Mouse (Mus musculus) colon, adult 2 months (tissue): ENCODE data around the gene Olfr1382. TPM values are rescaled to one million over a fixed set of nuclear protein-coding genes. Genes with fewer than 3 reads are reported as not detected.

ENCODE experiments used
- polyA plus RNA-seq: library from polyadenylated mRNA; depleted of rRNA; stranded (reverse); fragments of >200 nt; gene quantifications from 2 replicates; pipeline ENCODE4 v1.2.3, GENCODE M21; 2012; rRNA removed

Gene Olfr1382
- not detected in 2 replicates for polyA plus RNA-seq

DNA sequence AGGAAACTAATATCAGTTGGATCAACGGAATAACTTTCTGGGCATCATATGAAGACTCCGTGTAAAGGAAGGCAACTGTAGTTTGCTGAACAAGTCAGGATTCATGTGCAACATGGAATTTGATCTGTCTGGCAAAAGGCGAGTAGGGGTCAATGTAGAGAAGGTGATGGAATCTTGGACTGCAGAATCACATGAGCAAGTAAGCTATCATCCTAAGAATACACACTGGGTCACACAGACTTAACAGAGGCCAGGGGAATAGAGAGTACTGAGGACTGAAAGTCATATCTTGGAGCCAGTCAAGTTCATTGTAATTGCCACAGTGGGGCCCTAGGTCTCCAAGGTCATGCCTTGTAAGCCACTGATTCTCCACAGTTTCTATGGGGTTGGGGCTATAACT, at the start of gene Olfr1382:
Gene Olfr1382, plus strand, starts transcription at position 301 of the 400 bp plus-strand sequence.

DNA sequence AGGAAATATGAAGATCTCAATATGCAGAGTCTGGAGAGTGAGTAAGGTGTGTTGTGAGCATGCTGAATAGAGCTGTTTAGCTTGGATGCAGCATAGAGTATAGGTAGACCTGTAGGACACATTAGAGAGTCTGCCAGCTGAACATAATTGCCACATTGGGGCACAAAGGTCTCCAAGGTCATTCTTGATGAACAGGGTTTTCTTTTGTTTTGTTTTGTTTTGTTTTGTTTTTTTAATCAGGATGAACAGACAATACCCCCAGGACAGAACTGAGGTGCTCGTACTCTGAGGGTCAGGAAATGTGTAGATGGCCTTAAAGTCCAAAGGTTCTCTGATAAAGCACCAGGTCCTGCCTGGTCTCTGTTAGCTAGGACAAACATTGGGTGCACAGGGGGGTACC, 39.3 kb upstream of the Olfr1382 start, which contains the start of gene Olfr1385:
Gene Olfr1385, plus strand, starts transcription at position 301 of the 400 bp plus-strand sequence.

DNA sequence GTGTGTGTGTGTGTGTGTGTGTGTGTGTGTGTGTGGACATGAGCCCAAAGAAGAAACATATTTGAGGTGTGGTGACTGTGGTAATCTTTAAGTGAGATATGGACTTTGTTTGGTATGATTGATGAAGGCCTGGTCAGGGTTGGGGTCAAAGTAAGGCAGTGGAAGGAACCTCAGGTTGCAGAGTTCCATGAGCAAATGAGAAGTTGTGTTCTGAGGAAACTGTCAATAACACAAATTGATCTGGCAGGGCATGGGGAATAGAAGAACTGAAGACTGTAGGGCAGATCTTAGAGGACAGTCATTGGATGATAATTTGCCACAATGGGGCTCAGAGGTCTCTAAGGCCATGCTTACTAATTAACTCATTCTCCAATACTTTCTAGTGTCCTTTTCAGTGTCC, 8.7 kb upstream of the Olfr1382 start, which contains the start of gene Olfr1383:
Gene Olfr1383, plus strand, starts transcription at position 301 of the 400 bp plus-strand sequence.

DNA sequence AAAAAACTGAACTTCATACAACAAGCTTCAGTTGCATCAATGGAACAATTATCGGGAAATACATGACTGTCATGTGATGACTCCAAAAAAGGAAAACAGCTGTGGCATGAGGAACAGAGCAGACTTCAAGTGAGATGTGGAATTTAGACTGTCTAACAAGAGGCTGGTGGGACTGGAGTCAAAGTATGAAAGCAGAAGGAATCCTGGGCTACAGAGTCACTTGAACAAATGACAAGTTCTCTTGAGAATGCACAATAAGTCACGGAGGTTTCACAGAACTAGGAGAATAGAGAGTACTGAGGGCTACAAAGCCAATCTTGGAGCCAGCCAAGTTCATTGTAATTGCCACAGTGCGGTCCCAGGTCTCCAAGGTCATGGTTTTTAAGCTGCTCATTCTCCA, 15.1 kb downstream of the Olfr1382 start, which contains the start of gene Olfr1381:
Gene Olfr1381, plus strand, starts transcription at position 301 of the 400 bp plus-strand sequence.

DNA sequence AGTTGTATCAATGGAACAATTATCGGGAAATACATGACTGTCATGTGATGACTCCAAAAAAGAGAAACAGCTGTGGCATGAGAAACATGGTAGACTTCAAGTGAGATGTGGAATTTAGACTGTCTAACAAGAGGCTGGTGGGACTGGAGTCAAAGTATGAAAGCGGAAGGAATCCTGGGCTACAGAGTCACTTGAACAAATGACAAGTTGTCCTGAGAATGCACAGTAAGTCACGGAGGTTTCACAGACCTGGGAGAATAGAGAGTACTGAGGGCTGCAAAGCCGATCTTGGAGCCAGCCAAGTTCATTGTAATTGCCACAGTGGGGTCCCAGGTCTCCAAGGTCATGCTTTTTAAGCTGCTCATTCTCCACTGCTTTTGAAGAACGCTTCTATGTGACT, 28.5 kb downstream of the Olfr1382 start, which contains the start of gene Olfr1380:
Gene Olfr1380, plus strand, starts transcription at position 301 of the 400 bp plus-strand sequence.

Other genes with a start within 250 kb of the Olfr1382 start
- 0.05 and 0.08 TPM in 2 replicates for gene Olfr1393, start 249.9 kb upstream of the Olfr1382 start, polyA plus RNA-seq
- 0.22 TPM in 1 of 2 replicates, not detected in the other for gene Olfr1392, start 243.0 kb upstream of the Olfr1382 start, polyA plus RNA-seq
- not detected in 2 replicates for gene Olfr10, start 223.5 kb upstream of the Olfr1382 start, polyA plus RNA-seq
- not detected in 2 replicates for gene Olfr1391, start 205.5 kb upstream of the Olfr1382 start, polyA plus RNA-seq
- not detected in 2 replicates for gene Olfr1390, start 193.1 kb upstream of the Olfr1382 start, polyA plus RNA-seq
- gene Olfr1389, start 105.2 kb upstream of the Olfr1382 start, polyA plus RNA-seq, result not detected in 2 replicates
- 0.10 and 0.26 TPM in 2 replicates for gene Olfr1388, start 91.6 kb upstream of the Olfr1382 start, polyA plus RNA-seq
- not detected in 2 replicates for gene Olfr1387, start 72.9 kb upstream of the Olfr1382 start, polyA plus RNA-seq
- gene Olfr1386, start 63.2 kb upstream of the Olfr1382 start, polyA plus RNA-seq, result not detected in 2 replicates
- gene Olfr1385, start 39.2 kb upstream of the Olfr1382 start, polyA plus RNA-seq, result not detected in 2 replicates
- not detected in 2 replicates for gene Olfr1384, start 21.5 kb upstream of the Olfr1382 start, polyA plus RNA-seq
- gene Olfr1383, start 8.6 kb upstream of the Olfr1382 start, polyA plus RNA-seq, result not detected in 2 replicates
- not detected in 2 replicates for gene Olfr1381, start 15.2 kb downstream of the Olfr1382 start, polyA plus RNA-seq
- gene Olfr1380, start 28.6 kb downstream of the Olfr1382 start, polyA plus RNA-seq, result not detected in 2 replicates
- gene Flt4, start 81.0 kb downstream of the Olfr1382 start, polyA plus RNA-seq, result 7.7 and 9.2 TPM in 2 replicates
- gene Scgb3a1, start 135.4 kb downstream of the Olfr1382 start, polyA plus RNA-seq, result 0.73 and 0.74 TPM in 2 replicates
- 6.1 and 6.7 TPM in 2 replicates for gene Cnot6, start 184.5 kb downstream of the Olfr1382 start, polyA plus RNA-seq